Mouse (Mus musculus): Measurements from ENCODE around the gene D430019H16Rik.

D430019H16Rik gene

GRCm38 (mm10) chr12:105453670-105454257 is at the start of gene D430019H16Rik:
D430019H16Rik (plus strand) TSS chr12:105453856.
- DNase-seq (ENCODE audit: low spot score): peak; percentile 63

DNA sequence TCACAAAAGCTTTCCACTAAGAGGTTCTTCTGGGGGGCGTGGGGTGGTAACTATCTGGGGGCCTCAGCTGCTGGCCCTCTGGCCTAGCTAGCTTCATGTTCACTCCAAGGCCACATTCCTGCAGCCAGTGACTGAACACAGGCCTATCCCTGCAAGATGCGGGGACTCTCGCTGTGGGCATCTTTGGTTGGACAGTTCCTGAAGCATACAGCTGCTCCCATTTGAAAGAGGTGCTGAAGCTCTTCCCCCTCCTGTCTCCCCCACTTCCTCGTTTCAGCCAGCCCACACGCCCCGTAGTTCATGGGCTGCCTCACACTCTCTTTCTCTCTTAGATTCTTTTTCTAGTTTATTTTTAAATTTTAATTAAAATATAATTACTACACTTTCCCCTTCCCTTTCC is 47.6 kb upstream of the D430019H16Rik start:
- no peak for DNase-seq (ENCODE audit: low spot score)

GRCm38 (mm10) chr12:105413909-105414308 is 39.7 kb upstream of the D430019H16Rik start:
- no peak for DNase-seq (ENCODE audit: low spot score)

- DNase-seq (ENCODE audit: low spot score): no peak
Measured at GRCm38 (mm10) chr12:105420476-105420875, 33.2 kb upstream of the D430019H16Rik start.

- no peak for DNase-seq (ENCODE audit: low spot score)
Measured at GRCm38 (mm10) chr12:105426541-105426940, 27.1 kb upstream of the D430019H16Rik start.

DNA sequence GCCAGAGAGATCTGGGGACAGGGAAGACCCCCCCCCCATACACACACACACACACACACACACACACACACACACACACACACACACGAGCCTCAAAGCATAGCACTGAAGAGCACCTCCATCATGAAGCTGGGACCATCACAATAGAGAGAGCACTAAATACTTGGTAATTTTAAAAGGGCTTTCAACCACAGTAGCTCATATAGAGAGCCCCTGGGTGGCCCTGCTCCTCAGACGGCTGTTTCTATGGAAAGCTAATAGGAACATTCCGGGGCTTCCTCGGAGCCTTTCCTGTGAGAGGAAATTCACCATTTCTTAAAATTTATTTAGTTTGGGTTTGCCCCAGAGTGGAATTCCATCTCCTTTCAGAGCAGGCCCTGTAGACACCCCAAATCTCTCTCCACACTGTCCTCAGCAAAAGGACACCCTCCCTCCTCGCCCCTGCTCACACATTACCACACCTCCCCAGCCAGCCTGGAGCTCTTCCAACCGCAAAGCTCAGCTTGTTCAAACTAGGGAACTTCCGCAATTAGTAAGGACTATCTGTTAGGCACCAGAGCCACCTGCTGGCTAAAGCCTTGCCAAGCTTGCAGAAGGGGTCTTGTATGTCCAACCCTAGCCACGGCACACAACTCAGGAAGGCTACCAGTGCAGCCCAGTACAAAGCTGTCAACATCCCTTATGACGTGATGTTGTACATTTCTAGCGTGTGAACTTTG is 26.5 kb upstream of the D430019H16Rik start:
- DNase-seq (ENCODE audit: low spot score): peak; percentile 77

DNA sequence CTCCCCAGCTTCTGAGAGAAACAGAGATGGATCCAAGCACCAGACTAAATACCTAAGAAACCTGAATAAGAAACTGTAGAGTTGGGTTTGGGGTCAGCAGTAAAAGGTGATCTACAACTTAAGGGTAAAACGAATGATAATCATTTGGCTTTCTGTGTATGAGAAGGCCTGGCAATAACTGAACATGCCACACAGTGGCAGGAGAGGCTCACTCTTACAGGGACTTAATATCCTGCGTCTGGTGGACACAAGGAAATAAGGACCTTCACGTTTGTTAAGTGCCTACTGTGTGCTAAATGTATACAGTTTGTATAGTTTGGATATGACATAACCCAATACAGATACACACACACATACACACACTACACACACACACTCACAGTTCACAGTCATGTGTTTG is 21.8 kb upstream of the D430019H16Rik start:
- DNase-seq (ENCODE audit: low spot score): no peak

GRCm38 (mm10) chr12:105432807-105433206 is 20.8 kb upstream of the D430019H16Rik start:
- DNase-seq (ENCODE audit: low spot score): no peak

- DNase-seq (ENCODE audit: low spot score): no peak
Measured at GRCm38 (mm10) chr12:105438259-105438658, 15.4 kb upstream of the D430019H16Rik start.

DNA sequence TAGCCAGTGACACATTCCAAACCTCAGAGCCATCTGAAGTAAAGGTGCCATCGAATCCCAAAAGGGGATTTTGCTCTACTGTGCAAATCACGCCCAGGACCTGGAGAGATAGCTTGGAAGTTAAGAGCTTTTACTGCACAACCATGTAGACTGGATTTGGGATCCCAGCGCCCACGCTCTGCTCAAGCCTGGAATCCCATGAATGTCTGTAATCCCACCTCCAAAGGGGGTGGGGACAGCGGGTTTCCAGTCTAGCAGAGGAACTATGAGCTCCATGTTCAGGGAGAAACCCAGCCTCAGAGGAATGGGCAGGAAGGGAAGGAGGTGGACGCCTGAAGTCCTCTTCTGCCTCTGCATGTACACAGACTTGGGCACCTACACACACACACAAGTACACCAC is 13.7 kb upstream of the D430019H16Rik start:
- DNase-seq (ENCODE audit: low spot score): no peak

DNA sequence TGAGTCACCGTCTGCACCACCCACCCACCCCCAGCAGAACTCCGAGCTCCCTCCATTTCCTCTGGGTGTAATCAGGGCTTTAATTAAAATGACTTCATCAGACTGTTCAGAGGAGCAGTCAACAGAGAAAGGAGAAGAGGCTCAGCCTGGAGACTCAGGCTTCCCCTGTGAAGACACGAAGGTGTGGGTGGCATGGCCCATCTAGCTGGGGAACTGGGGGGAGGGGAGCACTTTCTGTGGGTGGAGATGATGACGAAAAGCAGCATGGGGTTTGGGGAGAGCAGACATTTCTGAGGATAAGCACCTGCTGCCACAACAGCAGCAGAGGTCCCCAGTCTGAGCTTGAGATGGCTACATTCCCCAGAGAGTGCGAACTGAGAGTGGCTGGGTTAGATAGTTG is 10.1 kb upstream of the D430019H16Rik start:
- DNase-seq (ENCODE audit: low spot score): no peak

DNA sequence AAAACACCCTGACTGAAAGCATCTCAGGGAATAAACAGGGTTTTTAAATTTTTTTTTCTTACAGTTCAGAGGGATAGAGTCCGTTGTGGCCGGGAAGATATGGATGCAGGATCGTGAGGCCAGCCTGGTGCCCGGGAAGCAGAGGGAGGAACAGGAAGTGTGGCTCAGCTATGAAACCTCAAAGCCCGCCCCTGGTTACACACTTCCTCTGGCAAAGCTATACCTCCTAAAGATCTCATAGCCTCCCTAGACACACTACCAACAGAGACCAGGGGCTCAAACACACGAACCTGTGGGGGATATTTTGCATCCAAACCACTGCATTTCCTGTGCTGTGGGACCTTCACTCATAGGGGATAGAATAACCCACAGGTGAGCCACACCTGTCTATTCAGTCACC is 7.9 kb upstream of the D430019H16Rik start:
- no peak for DNase-seq (ENCODE audit: low spot score)

GRCm38 (mm10) chr12:105449239-105449638 is 4.4 kb upstream of the D430019H16Rik start:
- no peak for DNase-seq (ENCODE audit: low spot score)

DNA sequence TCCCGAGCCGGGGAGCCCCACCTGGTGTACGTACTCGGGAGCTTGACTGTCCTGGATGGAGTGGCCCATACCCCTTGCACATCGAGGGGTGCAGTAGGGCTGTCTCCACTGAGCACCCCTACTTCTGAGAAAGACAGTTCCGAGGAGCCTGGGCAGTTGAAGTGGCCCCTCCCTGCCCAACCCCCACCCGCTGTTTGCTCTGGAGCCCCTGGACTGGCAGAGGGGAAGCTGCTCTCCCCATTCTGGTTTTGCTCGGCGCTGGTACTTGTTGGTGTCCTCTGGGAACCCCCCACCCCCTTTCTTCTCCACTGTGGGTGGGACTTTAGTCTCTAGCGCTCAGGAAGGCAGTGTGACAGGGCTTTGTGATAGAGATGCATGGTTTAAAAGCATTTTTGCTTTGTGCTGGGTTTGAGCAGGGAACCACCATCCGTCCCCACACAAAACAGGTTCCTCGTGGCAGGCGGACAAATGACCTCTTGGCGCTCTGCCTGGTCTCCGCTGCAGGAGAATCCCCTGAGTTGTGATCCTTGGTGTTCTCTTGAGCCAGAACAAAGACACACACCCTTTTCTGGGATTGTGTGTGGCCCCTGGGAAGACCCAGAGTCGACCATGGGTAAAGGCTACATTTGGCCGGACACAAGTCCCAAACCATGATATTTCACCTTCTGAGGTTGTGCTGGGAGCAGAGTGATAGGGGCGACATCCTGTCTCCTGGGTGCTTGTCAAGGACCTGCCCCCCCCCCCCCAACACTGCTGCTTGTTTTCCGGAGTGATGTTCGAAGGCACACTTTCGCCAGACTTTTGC is 804 bp downstream of the D430019H16Rik start:
- no peak for DNase-seq (ENCODE audit: low spot score)

DNA sequence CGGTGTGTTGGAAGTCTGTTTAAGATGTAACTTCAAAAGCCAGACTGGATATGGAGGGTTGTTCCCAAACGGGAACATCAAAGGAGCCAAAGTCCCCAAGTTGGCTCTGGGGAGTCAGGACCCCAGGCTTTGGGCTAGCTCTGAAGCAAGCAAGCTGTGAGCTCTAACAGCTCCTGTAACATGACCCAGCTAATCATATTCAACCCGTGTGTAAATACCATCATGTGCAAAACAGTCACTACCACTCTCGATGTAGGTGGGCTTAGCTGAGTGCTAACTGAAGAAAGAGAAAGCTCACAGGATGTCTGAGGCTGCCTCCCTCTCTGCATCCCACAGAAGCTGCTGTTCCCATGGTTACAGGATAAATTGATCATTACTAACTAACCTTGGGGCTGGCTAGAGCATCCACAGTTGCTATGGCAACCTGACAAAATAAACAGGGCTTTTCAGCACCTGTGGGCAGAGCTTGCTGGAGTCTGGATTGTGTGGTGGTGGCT is 1.5 kb downstream of the D430019H16Rik start:
- no peak for DNase-seq (ENCODE audit: low spot score)

DNA sequence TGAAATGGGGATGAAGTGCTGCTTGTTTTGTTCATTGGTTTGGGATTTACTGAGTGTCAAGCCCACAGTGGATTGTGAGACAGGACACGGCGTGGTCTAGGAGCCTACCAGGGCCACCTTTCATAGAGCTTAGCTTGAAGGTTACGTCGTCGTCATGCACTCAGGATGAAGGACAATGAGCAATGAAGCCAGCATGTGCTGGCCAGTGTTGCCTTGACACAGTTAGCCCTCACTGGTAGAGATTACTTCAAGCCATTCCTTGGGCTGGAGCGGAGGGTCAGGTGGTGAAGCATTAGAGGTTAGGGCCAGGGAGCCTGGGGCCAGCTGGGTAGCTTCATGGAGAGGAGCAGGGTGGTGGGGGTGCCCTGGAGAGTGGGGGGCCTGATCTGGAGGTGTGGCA is 5.1 kb downstream of the D430019H16Rik start:
- no peak for DNase-seq (ENCODE audit: low spot score)

- DNase-seq (ENCODE audit: low spot score): no peak
Measured at GRCm38 (mm10) chr12:105461066-105461465, 7.4 kb downstream of the D430019H16Rik start.

- DNase-seq (ENCODE audit: low spot score): no peak
Measured at GRCm38 (mm10) chr12:105469026-105469425, 15.4 kb downstream of the D430019H16Rik start.

DNA sequence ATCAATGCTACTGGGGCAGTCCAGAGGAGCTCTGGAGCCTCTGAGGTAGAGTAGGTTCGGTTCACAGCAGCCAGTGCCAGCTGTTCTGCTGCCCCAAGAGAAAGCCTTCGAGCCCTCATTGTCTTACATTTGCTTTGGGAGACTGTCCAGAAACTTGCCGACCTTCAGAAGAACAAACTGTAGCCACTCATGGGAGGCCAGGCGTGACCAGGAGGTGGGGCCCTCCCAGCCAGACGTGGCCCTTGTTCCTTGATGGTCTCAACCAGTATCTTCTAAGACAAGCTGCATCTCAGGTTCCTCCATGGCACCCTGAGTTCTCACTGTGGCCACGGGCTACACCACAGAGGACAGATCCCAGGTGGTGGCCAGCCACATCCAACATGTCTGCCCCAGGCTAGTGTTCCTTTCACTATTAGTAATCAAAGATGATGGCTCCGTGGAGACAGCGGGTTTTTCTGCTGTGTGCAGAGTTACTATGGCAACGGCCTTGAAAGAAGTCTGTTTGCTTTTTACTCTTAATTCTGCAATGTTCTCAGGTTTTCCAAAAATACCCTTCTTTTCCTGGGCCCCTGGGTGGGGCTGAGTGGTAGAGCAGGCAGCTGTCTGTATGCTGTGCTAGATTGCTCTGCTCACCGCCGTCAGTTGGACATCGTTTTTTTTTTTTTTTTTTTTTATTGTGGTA is 21.7 kb downstream of the D430019H16Rik start:
- DNase-seq (ENCODE audit: low spot score): no peak

DNA sequence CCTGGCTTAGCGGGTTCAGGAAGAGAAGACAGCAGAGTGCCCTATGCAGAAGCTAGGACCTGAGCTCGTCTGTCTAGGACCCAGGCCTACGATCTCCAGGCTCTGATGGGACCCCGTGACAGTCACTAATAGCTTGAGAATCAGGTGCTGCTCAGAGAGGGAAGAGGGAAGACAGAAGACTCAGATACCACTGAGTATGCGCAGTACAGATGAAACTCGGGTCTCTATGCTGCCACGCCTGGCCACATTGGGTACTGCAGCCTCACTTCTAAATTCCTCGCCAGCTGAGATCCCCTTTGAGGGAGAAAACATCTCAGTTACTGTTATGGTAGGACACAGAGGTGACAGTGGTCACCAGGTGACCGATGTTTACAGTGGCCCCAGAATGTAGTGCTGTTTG is 22.8 kb downstream of the D430019H16Rik start:
- peak; percentile 46 for DNase-seq (ENCODE audit: low spot score)

GRCm38 (mm10) chr12:105476993-105477392 is 23.3 kb downstream of the D430019H16Rik start:
- DNase-seq (ENCODE audit: low spot score): no peak

GRCm38 (mm10) chr12:105483503-105483902 is 29.8 kb downstream of the D430019H16Rik start:
- DNase-seq (ENCODE audit: low spot score): no peak

Data from urinary bladder, postnatal 14 days (tissue).